9 mouse cellular contexts compared by ENCODE assay signal in the genomic region with DNA sequence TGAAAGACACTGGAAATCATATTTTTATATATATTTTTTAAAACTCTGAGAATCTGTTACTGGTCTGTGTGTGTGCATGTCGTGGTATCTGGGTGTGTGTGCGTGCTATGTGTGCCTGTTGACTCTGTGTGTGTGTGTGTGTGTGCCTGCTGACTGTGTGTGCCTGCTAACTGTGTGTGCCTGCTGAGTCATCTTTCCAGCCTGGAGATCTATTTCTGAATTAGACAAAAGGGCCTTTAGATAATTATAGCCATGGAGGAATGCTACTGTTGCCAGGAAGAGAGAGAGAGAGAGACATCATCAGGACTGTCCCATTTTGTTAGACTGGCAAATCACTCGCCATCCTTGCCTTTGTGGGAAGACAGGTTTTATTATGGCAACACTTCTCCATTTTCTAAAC.
DNase-seq lines count a peak whose midpoint lies in the region; ATAC-seq and TF ChIP-seq lines count a peak whose summit lies in the region.
"Had no signal": no experiment of that assay in that cellular context is flagged by ENCODE, and none has a peak within 500 bp of the region (broad histone marks: within the 10 kb centered on the region; RNA-seq: fewer than 3 reads in every experiment).

No protein-coding gene starts in this region.

- no peaks in the 10 kb centered on the region for H3K36me3 ChIP-seq in stomach, embryonic 14.5 days (ENCODE audit: control insufficient read depth, insufficient read depth, low read length)
- H3K36me3 ChIP-seq in midbrain, postnatal 0 days (ENCODE audit: insufficient read depth, low read length): no peaks in the 10 kb centered on the region

- peaks cover 9% of the 10 kb centered on the region for H3K4me1 ChIP-seq in embryonic fibroblast, embryonic 13.5 days (ENCODE audit: control insufficient read depth, insufficient read depth, low read length)
- H3K4me1 ChIP-seq in stomach, embryonic 14.5 days (ENCODE audit: control insufficient read depth, insufficient read depth, low read length): no peaks in the 10 kb centered on the region
- no peaks in the 10 kb centered on the region for H3K4me1 ChIP-seq in midbrain, postnatal 0 days (ENCODE audit: insufficient read depth, low read length)

- 74% methylated on average over 3 of the region's 3 CpGs for WGBS in stomach, embryonic 14.5 days
- WGBS in midbrain, postnatal 0 days: 75% methylated on average over 3 of the region's 3 CpGs

- peak overlapping the region; percentile 87 for H3K27ac ChIP-seq in layer of hippocampus, adult 2 months
- H3K27ac ChIP-seq in embryonic fibroblast, embryonic 13.5 days (ENCODE audit: insufficient read depth, low read length): peak overlapping the region; percentile 68
- H3K27ac ChIP-seq in stomach, embryonic 14.5 days (ENCODE audit: low read length): 0 out of 2 replicates have a peak overlapping the region, but pooled peaks have one; percentile 61
- H3K27ac ChIP-seq in midbrain, postnatal 0 days (ENCODE audit: low read depth, low read length): no peak overlapping the region
- H3K27ac ChIP-seq: macrophage had no signal

- no peak overlapping the region for H3K4me3 ChIP-seq in layer of hippocampus, adult 2 months
- H3K4me3 ChIP-seq in embryonic fibroblast, embryonic 13.5 days (ENCODE audit: insufficient read depth, low read length): no peak overlapping the region
- H3K4me3 ChIP-seq in stomach, embryonic 14.5 days (ENCODE audit: low read depth, low read length): no peak overlapping the region
- no peak overlapping the region for H3K4me3 ChIP-seq in midbrain, postnatal 0 days (ENCODE audit: low read depth, low read length)

- H3K4me2 ChIP-seq in stomach, embryonic 14.5 days (replicated peaks; ENCODE audit: low read depth, low read length): no peak overlapping the region
- H3K4me2 ChIP-seq in midbrain, postnatal 0 days (ENCODE audit: low read depth, low read length, poor library complexity, severe bottlenecking): no peak overlapping the region

- H3K27me3 ChIP-seq in stomach, embryonic 14.5 days (ENCODE audit: control insufficient read depth, insufficient read depth, low read length): no peaks in the 10 kb centered on the region
- no peaks in the 10 kb centered on the region for H3K27me3 ChIP-seq in midbrain, postnatal 0 days (ENCODE audit: insufficient read depth, low read length)

- TF ChIP-seq CTCF in layer of hippocampus, adult 2 months (conservative IDR thresholded peaks at IDR 0.05): no peak
- no peak; the same call in 1 of the 2 replicates for TF ChIP-seq CTCF in embryonic fibroblast, embryonic 13.5 days (IDR thresholded peaks at IDR 0.05; ENCODE audit: borderline replicate concordance, insufficient read depth, low read length)
- no peak for TF ChIP-seq CTCF in midbrain, postnatal 0 days (IDR thresholded peaks at IDR 0.05)

- no peak for ATAC-seq in stomach, embryonic 14.5 days (ENCODE audit: insufficient number of reproducible peaks, insufficient read depth, low FRiP score, low read depth)
- ATAC-seq in midbrain, postnatal 0 days (ENCODE audit: low FRiP score): no peak

- no peaks in the 10 kb centered on the region for H3K9me3 ChIP-seq in stomach, embryonic 14.5 days (ENCODE audit: control insufficient read depth, low read depth, low read length)
- H3K9me3 ChIP-seq in midbrain, postnatal 0 days (ENCODE audit: low read length): 0 out of 2 replicates have a peak, but pooled peaks cover 5% of the 10 kb centered on the region

- intact Hi-C loops in heart, postnatal 10 days (cut with DNase I): no loop called here

- DNase-seq in layer of hippocampus, adult 2 months (ENCODE audit: low spot score in 2 of 2): peak; percentile 50 to 54
- no peak for DNase-seq in layer of hippocampus, postnatal 10 days (ENCODE audit: low spot score in 2 of 2)
- peak; percentile 49 to 54 for DNase-seq in heart, postnatal 10 days
- no peak for DNase-seq in midbrain, postnatal 0 days (ENCODE audit: low spot score)
- DNase-seq in gastrocnemius, postnatal 25 days: no peak
- DNase-seq: thymus, adult 18-20 months had no signal

- TF ChIP-seq POLR2A in embryonic fibroblast, embryonic 13.5 days (IDR thresholded peaks at IDR 0.05; ENCODE audit: low read depth, low read length): no peak

- H3K9ac ChIP-seq in stomach, embryonic 14.5 days (replicated peaks; ENCODE audit: low read depth, low read length): no peak overlapping the region
- no peak overlapping the region for H3K9ac ChIP-seq in midbrain, postnatal 0 days (replicated peaks; ENCODE audit: low read length, poor library complexity, severe bottlenecking)

Comparison
In these comparisons a context has a peak if more than half of its experiments do, and no peak if none do; other contexts are left out.
1. DNase-seq: peak in layer of hippocampus, adult 2 months (2 of 2) and heart, postnatal 10 days (2 of 2); none in layer of hippocampus, postnatal 10 days (0 of 2), midbrain, postnatal 0 days (single experiment) and gastrocnemius, postnatal 25 days (single experiment).